Mouse (Mus musculus) heart, postnatal 0 days (tissue): ENCODE results near the gene 1700016K19Rik.

ENCODE experiments used
- CTCF ChIP-seq: IDR thresholded peaks from 2 replicates; pipeline ENCODE4 v1.5.1; 2016; ENCODE audit warnings: antibody characterized with exemption, control low read depth, low read depth
- EP300 ChIP-seq: IDR thresholded peaks from 2 replicates; pipeline ENCODE4 v1.6.1; 2016; ENCODE audit warnings: antibody characterized with exemption, low read depth

GRCm38 (mm10) chr11:75976748-75977147 is 23.0 kb upstream of the 1700016K19Rik start:
- TF ChIP-seq CTCF (no peak), EP300 (no peak)
